Mouse (Mus musculus): ENCODE measurements at regions not wholly inside any gene's neighbourhood (a gene's known extent, or its start where the extent isn't known, plus 50 kb on each side); places are given as distances from the start of the nearest gene placed in this dataset.

GRCm38 (mm10) chr3:121885265-121886178 is 66.8 kb upstream of the Arhgap29 start:
- DNase-seq, result peak; percentile 78
- Histone ChIP-seq H3K4me1 (ENCODE audit: control insufficient read depth, insufficient read depth, low read length) (peaks cover 16% of the 10 kb centered on the region), H3K4me3 (replicated peaks; ENCODE audit: extremely low read depth, low read depth, low read length) (no peak overlapping the region)
- TF ChIP-seq CTCF (IDR thresholded peaks at IDR 0.05; ENCODE audit: insufficient read depth, low read length), result no peak
- TF ChIP-seq POLR2A (IDR thresholded peaks at IDR 0.05; ENCODE audit: borderline replicate concordance, extremely low read depth, low read depth, low read length), result peak; percentile 19; the same call in 1 of the 2 replicates
- 20% methylated on average over 10 of the region's 10 CpGs for WGBS

GRCm38 (mm10) chr3:121884328-121885248 is 67.8 kb upstream of the Arhgap29 start:
- H3K4me3 ChIP-seq (replicated peaks; ENCODE audit: extremely low read depth, low read depth, low read length), result no peak overlapping the region
- WGBS, result 19% methylated on average over 18 of the region's 18 CpGs
- DNase-seq, result peak; percentile 82
- peak; percentile 58 for TF ChIP-seq CTCF (IDR thresholded peaks at IDR 0.05; ENCODE audit: insufficient read depth, low read length)
- TF ChIP-seq POLR2A (IDR thresholded peaks at IDR 0.05; ENCODE audit: borderline replicate concordance, extremely low read depth, low read depth, low read length), result no peak
- peaks cover 16% of the 10 kb centered on the region for H3K4me1 ChIP-seq (ENCODE audit: control insufficient read depth, insufficient read depth, low read length)

- DNase-seq, result no peak
- Histone ChIP-seq H3K4me3 (replicated peaks; ENCODE audit: extremely low read depth, low read depth, low read length) (no peak overlapping the region), H3K4me1 (ENCODE audit: control insufficient read depth, insufficient read depth, low read length) (0 out of 2 replicates have a peak, but pooled peaks cover 2% of the 10 kb centered on the region)
- WGBS, result 88% methylated on average over 8 of the region's 8 CpGs
- TF ChIP-seq POLR2A (IDR thresholded peaks at IDR 0.05; ENCODE audit: borderline replicate concordance, extremely low read depth, low read depth, low read length) (no peak), CTCF (IDR thresholded peaks at IDR 0.05; ENCODE audit: insufficient read depth, low read length) (no peak)
These were observed 65.3 kb upstream of the Abcd3 start for GRCm38 (mm10) chr3:121880355-121880754.

- WGBS, result 75% methylated on average over 4 of the region's 4 CpGs
- no peak for TF ChIP-seq CTCF (IDR thresholded peaks at IDR 0.05; ENCODE audit: insufficient read depth, low read length)
- Histone ChIP-seq H3K4me3 (replicated peaks; ENCODE audit: extremely low read depth, low read depth, low read length) (no peak overlapping the region), H3K4me1 (ENCODE audit: control insufficient read depth, insufficient read depth, low read length) (no peaks in the 10 kb centered on the region)
- DNase-seq, result no peak
These were observed 60.0 kb upstream of the Abcd3 start for GRCm38 (mm10) chr3:121875072-121875471.

- Histone ChIP-seq H3K4me1 (ENCODE audit: control insufficient read depth, insufficient read depth, low read length) (no peaks in the 10 kb centered on the region), H3K4me3 (replicated peaks; ENCODE audit: extremely low read depth, low read depth, low read length) (no peak overlapping the region)
- no peak for DNase-seq
- WGBS, result 78% methylated on average over 1 of the region's 1 CpGs
- no peak for TF ChIP-seq POLR2A (IDR thresholded peaks at IDR 0.05; ENCODE audit: borderline replicate concordance, extremely low read depth, low read depth, low read length)
- no peak for TF ChIP-seq CTCF (IDR thresholded peaks at IDR 0.05; ENCODE audit: insufficient read depth, low read length)
These were observed 59.5 kb upstream of the Abcd3 start for GRCm38 (mm10) chr3:121874576-121874975.

- no peak for DNase-seq
- 97% methylated on average over 2 of the region's 2 CpGs for WGBS
- H3K4me1 ChIP-seq (ENCODE audit: control insufficient read depth, insufficient read depth, low read length), result no peaks in the 10 kb centered on the region
- no peak overlapping the region for H3K4me3 ChIP-seq (replicated peaks; ENCODE audit: extremely low read depth, low read depth, low read length)
- no peak for TF ChIP-seq POLR2A (IDR thresholded peaks at IDR 0.05; ENCODE audit: borderline replicate concordance, extremely low read depth, low read depth, low read length)
- no peak for TF ChIP-seq CTCF (IDR thresholded peaks at IDR 0.05; ENCODE audit: insufficient read depth, low read length)
These were observed 58.5 kb upstream of the Abcd3 start for GRCm38 (mm10) chr3:121873572-121873971.

- WGBS, result 81% methylated on average over 3 of the region's 3 CpGs
- no peak overlapping the region for H3K4me3 ChIP-seq (replicated peaks; ENCODE audit: extremely low read depth, low read depth, low read length)
- no peak for DNase-seq
- no peaks in the 10 kb centered on the region for H3K4me1 ChIP-seq (ENCODE audit: control insufficient read depth, insufficient read depth, low read length)
- TF ChIP-seq CTCF (IDR thresholded peaks at IDR 0.05; ENCODE audit: insufficient read depth, low read length), result no peak
- TF ChIP-seq POLR2A (IDR thresholded peaks at IDR 0.05; ENCODE audit: borderline replicate concordance, extremely low read depth, low read depth, low read length), result no peak
These were observed 57.6 kb upstream of the Abcd3 start for GRCm38 (mm10) chr3:121872685-121873084.

GRCm38 (mm10) chr3:121871795-121872194 is 56.7 kb upstream of the Abcd3 start:
- no peak overlapping the region for H3K4me3 ChIP-seq (replicated peaks; ENCODE audit: extremely low read depth, low read depth, low read length)
- 86% methylated on average over 4 of the region's 4 CpGs for WGBS
- TF ChIP-seq POLR2A (IDR thresholded peaks at IDR 0.05; ENCODE audit: borderline replicate concordance, extremely low read depth, low read depth, low read length) (no peak), CTCF (IDR thresholded peaks at IDR 0.05; ENCODE audit: insufficient read depth, low read length) (no peak)
- no peak for DNase-seq
- no peaks in the 10 kb centered on the region for H3K4me1 ChIP-seq (ENCODE audit: control insufficient read depth, insufficient read depth, low read length)

GRCm38 (mm10) chr3:121870726-121871125 is 55.6 kb upstream of the Abcd3 start:
- DNase-seq, result no peak
- no peak overlapping the region for H3K4me3 ChIP-seq (replicated peaks; ENCODE audit: extremely low read depth, low read depth, low read length)
- no peaks in the 10 kb centered on the region; the same call in 1 of the 2 replicates for H3K4me1 ChIP-seq (ENCODE audit: control insufficient read depth, insufficient read depth, low read length)
- TF ChIP-seq POLR2A (IDR thresholded peaks at IDR 0.05; ENCODE audit: borderline replicate concordance, extremely low read depth, low read depth, low read length) (no peak), CTCF (IDR thresholded peaks at IDR 0.05; ENCODE audit: insufficient read depth, low read length) (no peak)
- WGBS, result 81% methylated on average over 6 of the region's 6 CpGs
